Mouse (Mus musculus): ENCODE results near the gene Slc38a11. TPM values are rescaled to one million over a fixed set of nuclear protein-coding genes. Genes with fewer than 3 reads are reported as not detected.

The Slc38a11 gene
- total and polyA plus RNA-seq, 3 experiments = not detected

DNA sequence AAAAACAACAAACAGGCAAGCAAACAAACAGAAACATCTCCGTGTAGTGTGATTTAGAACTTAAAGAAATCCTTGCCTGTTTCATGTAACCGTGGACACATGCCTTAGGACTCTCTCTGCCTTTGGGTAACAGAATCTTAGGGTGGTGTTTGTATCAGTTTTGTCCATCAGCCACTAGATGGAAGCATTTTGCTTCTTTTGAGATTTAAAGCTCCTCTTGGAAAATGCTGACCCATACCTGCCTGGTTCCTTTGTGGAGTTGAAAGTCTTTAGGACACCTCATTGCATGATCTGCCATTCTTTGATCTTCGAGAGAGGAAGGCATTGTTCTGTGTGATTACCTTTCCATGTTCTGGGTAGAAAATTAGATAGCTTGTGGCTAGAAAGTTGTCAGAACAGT is 32.3 kb upstream of the Slc38a11 start:
- Histone ChIP-seq H3K4me2 (ENCODE audit: insufficient read depth, low read depth, poor library complexity, severe bottlenecking) (peak overlapping the region; percentile 0; the same call in 1 of the 2 replicates), H3K36me3 (replicated peaks in 1 of 2; ENCODE audit: control insufficient read depth in 1 of 2, insufficient read depth in 1 of 2, low read length in 1 of 2) (no peaks in the 10 kb centered on the region), H3K9ac (ENCODE audit: insufficient read depth, low read depth) (no peak overlapping the region), H3K9me3 (replicated peaks; ENCODE audit: low read length) (no peaks in the 10 kb centered on the region), H3K4me1 (ENCODE audit: control insufficient read depth in 1 of 2, insufficient read depth in 2 of 2) (peaks cover 2 to 3% of the 10 kb centered on the region in 2 experiments; a peak in 1 of 4 replicates), H3K27me3 (replicated peaks) (no peaks in the 10 kb centered on the region), H3K79me2 (replicated peaks; ENCODE audit: control insufficient read depth, extremely low read depth, insufficient read depth, poor library complexity, severe bottlenecking) (no peaks in the 10 kb centered on the region), H3K27ac (ENCODE audit: insufficient read depth, low read depth) (no peak overlapping the region), H3K4me3 (replicated peaks in 1 of 3; ENCODE audit: low read depth in 2 of 3, low read length in 2 of 3, poor library complexity in 1 of 3) (no peak overlapping the region)
- dilution Hi-C loops (cut with MboI; ENCODE audit: extremely low pct_ligation_motif_present, extremely low pct_unique_long_range_greater_than_20kb, low sequenced_read_pairs) (no loop called here), in situ Hi-C loops (cut with MboI; ENCODE audit: low pct_ligation_motif_present, low pct_unique_long_range_greater_than_20kb, low sequenced_read_pairs) (no loop called here)
- TF ChIP-seq CTCF (conservative IDR thresholded peaks at IDR 0.05 in 1 of 2, IDR thresholded peaks at IDR 0.05 in 1 of 2; ENCODE audit: low read depth in 2 of 2, low read length in 2 of 2) (peak; percentile 34 to 75; a peak in 3 of 4 replicates), SMC3 (IDR thresholded peaks at IDR 0.05; ENCODE audit: low read depth, low read length) (peak; percentile 56), RAD21 (IDR thresholded peaks at IDR 0.05; ENCODE audit: low read depth, low read length) (peak; percentile 85), SIN3A (IDR thresholded peaks at IDR 0.05; ENCODE audit: low read length) (no peak), MAFK (IDR thresholded peaks at IDR 0.05; ENCODE audit: insufficient replicate concordance, low read length) (peak; percentile 60; the same call in 1 of the 2 replicates)
- peak; percentile 42 for DNase-seq (ENCODE audit: extremely low read depth)

DNA sequence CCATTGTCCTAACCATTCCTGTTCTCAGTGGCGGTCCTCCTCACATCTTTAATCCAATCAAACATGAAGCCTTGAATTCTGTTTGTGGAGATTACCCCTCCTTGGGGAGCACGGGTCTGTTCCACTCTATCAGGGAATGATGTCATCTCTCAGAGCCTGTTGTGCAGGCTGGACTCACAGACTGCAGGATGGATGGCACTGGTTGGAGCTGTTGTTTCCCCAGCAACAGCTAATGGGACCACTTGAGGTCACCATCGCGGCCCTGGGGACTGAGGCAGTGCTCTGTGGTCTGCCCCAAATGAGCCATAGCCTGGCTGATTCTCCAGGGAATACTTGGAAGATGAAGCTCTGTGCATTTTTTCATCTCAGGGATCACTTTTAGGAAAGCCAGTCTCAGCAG is 29.2 kb upstream of the Slc38a11 start:
- peak; percentile 30 for DNase-seq (ENCODE audit: extremely low read depth)
- no peak overlapping the region for H3K4me3 ChIP-seq (replicated peaks in 1 of 3; ENCODE audit: low read depth in 2 of 3, low read length in 2 of 3, poor library complexity in 1 of 3)
- H3K9ac ChIP-seq (ENCODE audit: insufficient read depth, low read depth) = no peak overlapping the region
- H3K79me2 ChIP-seq (replicated peaks; ENCODE audit: control insufficient read depth, extremely low read depth, insufficient read depth, poor library complexity, severe bottlenecking) = no peaks in the 10 kb centered on the region
- H3K4me2 ChIP-seq (ENCODE audit: insufficient read depth, low read depth, poor library complexity, severe bottlenecking) = no peak overlapping the region
- dilution Hi-C loops (cut with MboI; ENCODE audit: extremely low pct_ligation_motif_present, extremely low pct_unique_long_range_greater_than_20kb, low sequenced_read_pairs) (no loop called here), in situ Hi-C loops (cut with MboI; ENCODE audit: low pct_ligation_motif_present, low pct_unique_long_range_greater_than_20kb, low sequenced_read_pairs) (no loop called here)
- H3K36me3 ChIP-seq (replicated peaks in 1 of 2; ENCODE audit: control insufficient read depth in 1 of 2, insufficient read depth in 1 of 2, low read length in 1 of 2) = no peaks in the 10 kb centered on the region
- H3K4me1 ChIP-seq (ENCODE audit: control insufficient read depth in 1 of 2, insufficient read depth in 2 of 2) = peaks cover 0 to 3% of the 10 kb centered on the region in 2 experiments; a peak in 1 of 4 replicates
- no peak for TF ChIP-seq ETS1 (conservative IDR thresholded peaks at IDR 0.05; ENCODE audit: low read depth, low read length)
- H3K27ac ChIP-seq (ENCODE audit: insufficient read depth, low read depth) = no peak overlapping the region
- no peaks in the 10 kb centered on the region for H3K9me3 ChIP-seq (replicated peaks; ENCODE audit: low read length)
- H3K27me3 ChIP-seq (replicated peaks) = no peaks in the 10 kb centered on the region

DNA sequence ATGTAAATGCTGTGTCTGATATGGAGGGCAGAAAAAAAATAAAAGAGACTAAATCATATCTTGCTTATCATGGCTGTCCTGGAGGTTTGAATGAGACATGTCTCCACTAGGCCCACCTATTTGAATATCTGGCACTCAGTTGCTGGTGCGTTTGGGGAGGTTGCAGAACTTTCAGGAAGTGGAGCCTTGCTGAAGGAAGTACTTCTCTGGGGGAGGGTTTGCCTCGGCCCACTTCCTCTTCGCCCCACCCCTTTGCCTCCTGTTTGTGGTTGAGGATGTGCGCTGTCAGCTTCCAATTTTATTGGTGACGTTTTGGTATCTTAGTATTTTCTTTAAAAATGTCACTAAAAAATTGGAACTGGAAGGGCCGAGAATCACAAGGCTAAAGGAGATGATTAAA is 27.5 kb upstream of the Slc38a11 start:
- no peak for TF ChIP-seq MYC (IDR thresholded peaks at IDR 0.05; ENCODE audit: low read depth, low read length)
- no peak for TF ChIP-seq USF1 (IDR thresholded peaks at IDR 0.05; ENCODE audit: low read depth, low read length)
- Histone ChIP-seq H3K4me1 (ENCODE audit: control insufficient read depth in 1 of 2, insufficient read depth in 2 of 2) (peaks cover 0 to 3% of the 10 kb centered on the region in 2 experiments; a peak in 1 of 4 replicates), H3K4me2 (ENCODE audit: insufficient read depth, low read depth, poor library complexity, severe bottlenecking) (no peak overlapping the region), H3K27me3 (replicated peaks) (no peaks in the 10 kb centered on the region), H3K4me3 (replicated peaks in 1 of 3; ENCODE audit: low read depth in 2 of 3, low read length in 2 of 3, poor library complexity in 1 of 3) (no peak overlapping the region), H3K36me3 (replicated peaks in 1 of 2; ENCODE audit: control insufficient read depth in 1 of 2, insufficient read depth in 1 of 2, low read length in 1 of 2) (no peaks in the 10 kb centered on the region), H3K9ac (ENCODE audit: insufficient read depth, low read depth) (no peak overlapping the region), H3K9me3 (replicated peaks; ENCODE audit: low read length) (no peaks in the 10 kb centered on the region), H3K27ac (ENCODE audit: insufficient read depth, low read depth) (no peak overlapping the region), H3K79me2 (replicated peaks; ENCODE audit: control insufficient read depth, extremely low read depth, insufficient read depth, poor library complexity, severe bottlenecking) (no peaks in the 10 kb centered on the region)
- in situ Hi-C loops (cut with MboI; ENCODE audit: low pct_ligation_motif_present, low pct_unique_long_range_greater_than_20kb, low sequenced_read_pairs) = no loop called here
- peak; percentile 31 for DNase-seq (ENCODE audit: extremely low read depth)
- dilution Hi-C loops (cut with MboI; ENCODE audit: extremely low pct_ligation_motif_present, extremely low pct_unique_long_range_greater_than_20kb, low sequenced_read_pairs) = no loop called here

Data from CH12.LX (cell line).